Mouse (Mus musculus): Measurements from ENCODE around the gene Krtap19-3. TPM values are rescaled to one million over a fixed set of nuclear protein-coding genes. Genes with fewer than 3 reads are reported as not detected.

Gene Krtap19-3
- not detected in 2 replicates for polyA plus RNA-seq (2016; fragmentation: Nextera tagmentation; extraction: Ambion mirVana)

DNA sequence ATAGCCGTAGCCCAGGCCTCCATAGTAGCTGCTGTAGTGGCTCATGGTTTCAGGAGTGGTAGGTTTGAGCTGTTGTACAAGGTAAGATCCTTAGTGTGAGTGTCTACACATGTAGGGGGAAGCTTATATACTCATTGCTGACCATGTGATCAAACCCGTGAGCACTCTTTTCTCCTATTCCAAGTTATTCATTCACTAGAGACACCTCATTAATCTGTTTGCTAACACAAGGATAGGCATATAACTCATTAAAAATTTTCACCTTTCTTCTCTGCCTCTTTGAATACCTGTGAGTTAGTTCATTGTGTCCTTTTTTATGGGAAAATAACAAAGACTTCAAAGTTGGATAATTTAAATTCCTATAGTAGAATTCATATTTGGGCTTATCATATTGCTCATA lies at the start of gene Krtap19-3:
TSS of gene Krtap19-3 (minus strand) at position 101 of the 400 bp plus-strand sequence.
- no peak within 1 kb of the TSS for H3K4me3 ChIP-seq
- no peaks in the 10 kb centered on the region for H3K4me1 ChIP-seq
- DNase-seq (ENCODE audit: low spot score) = no peak
- 88% methylated on average over 2 of the region's 2 CpGs for WGBS
- H3K9me3 ChIP-seq = no peaks in the 10 kb centered on the region
- H3K27ac ChIP-seq = no peak within 1 kb of the TSS
- H3K36me3 ChIP-seq = no peaks in the 10 kb centered on the region
- H3K27me3 ChIP-seq (ENCODE audit: insufficient read depth, poor library complexity, severe bottlenecking) = no peaks in the 10 kb centered on the region

DNA sequence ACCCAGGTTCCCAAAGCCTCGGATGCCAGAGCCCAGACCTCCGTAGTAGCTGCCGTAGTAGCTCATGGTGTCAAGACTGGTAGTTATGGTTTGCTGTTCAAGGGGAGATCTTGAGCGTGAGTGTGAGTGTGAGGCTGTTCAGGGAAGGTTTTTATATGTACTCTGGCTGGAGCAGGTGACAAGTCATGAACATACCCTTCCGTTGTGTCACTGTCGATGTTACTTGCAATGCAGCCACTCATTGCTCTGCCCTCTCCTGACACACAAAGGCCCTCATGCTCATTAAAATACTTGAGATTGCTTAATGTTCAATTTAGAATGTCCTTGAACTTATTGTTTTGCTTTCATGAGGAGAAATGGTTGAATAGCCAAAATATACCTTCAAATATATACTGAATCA lies 18.5 kb upstream of the Krtap19-3 start, which contains the start of gene Krtap19-5:
TSS of gene Krtap19-5 (minus strand) at position 101 of the 400 bp plus-strand sequence.
- WGBS = 85% methylated on average over 6 of the region's 6 CpGs
- H3K36me3 ChIP-seq = no peaks in the 10 kb centered on the region
- DNase-seq (ENCODE audit: low spot score) = no peak

GRCm38 (mm10) chr16:88886870-88887269 lies 9.0 kb upstream of the Krtap19-3 start:
- no peaks in the 10 kb centered on the region for H3K36me3 ChIP-seq
- no peaks in the 10 kb centered on the region for H3K4me1 ChIP-seq
- H3K27ac ChIP-seq = no peak overlapping the region
- 85% methylated on average over 6 of the region's 6 CpGs for WGBS
- no peak for DNase-seq (ENCODE audit: low spot score)
- no peaks in the 10 kb centered on the region for H3K27me3 ChIP-seq (ENCODE audit: insufficient read depth, poor library complexity, severe bottlenecking)
- no peak overlapping the region for H3K4me3 ChIP-seq
- H3K9me3 ChIP-seq = no peaks in the 10 kb centered on the region

More for the DNA sequence above, 18.5 kb upstream of the Krtap19-3 start, which contains the start of gene Krtap19-5:
- Histone ChIP-seq H3K27me3 (ENCODE audit: insufficient read depth, poor library complexity, severe bottlenecking) (no peaks in the 10 kb centered on the region), H3K27ac (no peak within 1 kb of the TSS), H3K4me1 (no peaks in the 10 kb centered on the region), H3K4me3 (no peak within 1 kb of the TSS), H3K9me3 (no peaks in the 10 kb centered on the region)

DNA sequence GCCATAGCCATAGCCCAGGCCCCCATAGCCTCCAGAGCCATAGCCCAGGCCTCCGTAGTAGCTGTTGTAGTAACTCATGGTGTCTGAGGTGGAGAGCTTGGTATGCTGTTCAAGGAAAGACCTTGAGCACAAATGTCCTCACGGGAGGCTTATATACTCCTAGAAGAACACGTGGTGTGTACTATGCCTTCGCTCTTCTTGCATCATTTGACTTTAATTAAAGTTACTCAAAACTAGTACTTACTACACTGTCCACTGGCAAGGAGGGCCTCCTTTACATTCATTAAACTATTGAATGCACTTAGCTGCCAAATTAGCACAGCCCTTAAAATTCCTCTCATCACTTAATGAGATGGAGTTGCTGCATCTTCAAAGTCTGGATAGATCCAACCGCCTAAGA lies 7.2 kb upstream of the Krtap19-3 start, which contains the start of gene Krtap19-4:
TSS of gene Krtap19-4 (minus strand) at position 101 of the 400 bp plus-strand sequence.
- no peaks in the 10 kb centered on the region for H3K36me3 ChIP-seq
- no peak within 1 kb of the TSS for H3K27ac ChIP-seq
- no peaks in the 10 kb centered on the region for H3K4me1 ChIP-seq
- WGBS = 79% methylated on average over 5 of the region's 5 CpGs
- no peak for DNase-seq (ENCODE audit: low spot score)
- no peaks in the 10 kb centered on the region for H3K27me3 ChIP-seq (ENCODE audit: insufficient read depth, poor library complexity, severe bottlenecking)
- H3K9me3 ChIP-seq = no peaks in the 10 kb centered on the region
- no peak within 1 kb of the TSS for H3K4me3 ChIP-seq

- H3K4me1 ChIP-seq = no peaks in the 10 kb centered on the region
- WGBS = 93% methylated on average over 3 of the region's 3 CpGs
- no peak for DNase-seq (ENCODE audit: low spot score)
Measured at GRCm38 (mm10) chr16:88874169-88874568, 3.7 kb downstream of the Krtap19-3 start, which contains the start of gene Krtap19-2. Gene Krtap19-2 (minus strand): TSS chr16:88874269.

GRCm38 (mm10) chr16:88869311-88869710 lies 8.5 kb downstream of the Krtap19-3 start, which contains the start of gene Krtap19-1:
Gene Krtap19-1 (minus strand): TSS chr16:88869411.
- DNase-seq (ENCODE audit: low spot score) = no peak
- no peaks in the 10 kb centered on the region for H3K27me3 ChIP-seq (ENCODE audit: insufficient read depth, poor library complexity, severe bottlenecking)
- H3K9me3 ChIP-seq = no peaks in the 10 kb centered on the region
- WGBS = 81% methylated on average over 6 of the region's 6 CpGs
- H3K27ac ChIP-seq = no peak within 1 kb of the TSS
- no peaks in the 10 kb centered on the region for H3K4me1 ChIP-seq
- H3K36me3 ChIP-seq = no peaks in the 10 kb centered on the region
- no peak within 1 kb of the TSS for H3K4me3 ChIP-seq

More at GRCm38 (mm10) chr16:88874169-88874568, 3.7 kb downstream of the Krtap19-3 start, which contains the start of gene Krtap19-2:
- H3K27me3 ChIP-seq (ENCODE audit: insufficient read depth, poor library complexity, severe bottlenecking) = no peaks in the 10 kb centered on the region
- no peaks in the 10 kb centered on the region for H3K9me3 ChIP-seq
- no peak within 1 kb of the TSS for H3K4me3 ChIP-seq
- no peaks in the 10 kb centered on the region for H3K36me3 ChIP-seq
- H3K27ac ChIP-seq = no peak within 1 kb of the TSS

DNA sequence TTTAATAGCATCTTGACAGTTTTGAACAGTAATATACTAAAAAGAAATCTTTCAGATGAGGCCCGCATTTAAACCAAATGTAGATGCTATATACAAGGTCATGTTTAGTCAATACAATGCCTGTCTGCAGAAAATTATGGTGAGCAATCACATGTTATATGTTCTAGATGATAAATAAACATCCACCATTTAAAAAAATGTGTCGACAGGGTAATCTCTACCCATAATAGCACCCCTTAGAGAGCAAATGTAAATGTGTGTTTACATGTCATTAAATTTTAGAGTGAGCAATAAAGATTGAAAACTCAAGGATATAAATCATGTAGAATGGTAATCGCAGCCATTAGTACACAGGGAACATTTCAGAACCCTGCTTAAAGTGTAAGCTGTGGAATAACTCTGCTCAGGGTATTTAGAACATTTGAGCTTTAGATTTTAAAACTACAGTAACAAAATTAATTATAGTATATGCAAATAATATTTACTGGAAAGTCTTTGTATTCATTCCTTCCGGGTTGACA lies 12.9 kb downstream of the Krtap19-3 start:
- Histone ChIP-seq H3K27ac (no peak overlapping the region), H3K9me3 (no peaks in the 10 kb centered on the region), H3K4me3 (no peak overlapping the region), H3K36me3 (no peaks in the 10 kb centered on the region), H3K27me3 (ENCODE audit: insufficient read depth, poor library complexity, severe bottlenecking) (no peaks in the 10 kb centered on the region), H3K4me1 (no peaks in the 10 kb centered on the region)
- WGBS = 86% methylated on average over 4 of the region's 4 CpGs
- DNase-seq (ENCODE audit: low spot score) = no peak

DNA sequence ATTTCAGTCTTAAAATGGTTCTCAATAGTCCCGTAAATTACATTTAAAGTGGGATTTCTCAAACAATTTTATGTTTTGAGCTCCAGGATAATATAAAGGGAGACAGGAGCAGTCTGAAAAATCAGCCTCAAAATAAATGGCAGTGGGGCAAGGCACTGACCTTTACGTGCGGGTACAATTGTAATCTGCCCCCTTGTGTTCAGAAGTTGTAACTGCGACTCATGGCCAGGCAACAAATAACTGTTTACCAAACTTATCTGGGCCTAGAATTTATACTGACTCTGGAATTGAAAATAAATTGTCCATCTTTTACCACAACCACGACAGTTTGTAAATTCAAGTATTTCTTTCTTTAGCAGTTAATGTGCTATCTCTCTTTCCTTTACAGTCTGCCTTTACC lies 26.4 kb downstream of the Krtap19-3 start:
- Histone ChIP-seq H3K36me3 (no peaks in the 10 kb centered on the region), H3K9me3 (no peaks in the 10 kb centered on the region), H3K4me1 (no peaks in the 10 kb centered on the region), H3K27ac (no peak overlapping the region), H3K4me3 (no peak overlapping the region), H3K27me3 (ENCODE audit: insufficient read depth, poor library complexity, severe bottlenecking) (no peaks in the 10 kb centered on the region)
- no peak for DNase-seq (ENCODE audit: low spot score)
- 13% methylated on average over 5 of the region's 5 CpGs for WGBS

GRCm38 (mm10) chr16:88848558-88848957 lies 29.3 kb downstream of the Krtap19-3 start:
- DNase-seq (ENCODE audit: low spot score) = no peak
- WGBS = 88% methylated on average over 4 of the region's 4 CpGs

GRCm38 (mm10) chr16:88847363-88847762 lies 30.5 kb downstream of the Krtap19-3 start:
- Histone ChIP-seq H3K4me1 (no peaks in the 10 kb centered on the region), H3K36me3 (no peaks in the 10 kb centered on the region), H3K4me3 (no peak overlapping the region), H3K27me3 (ENCODE audit: insufficient read depth, poor library complexity, severe bottlenecking) (no peaks in the 10 kb centered on the region), H3K9me3 (no peaks in the 10 kb centered on the region), H3K27ac (no peak overlapping the region)
- DNase-seq (ENCODE audit: low spot score) = no peak
- WGBS = 92% methylated on average over 1 of the region's 1 CpGs

More at GRCm38 (mm10) chr16:88848558-88848957, 29.3 kb downstream of the Krtap19-3 start:
- no peak overlapping the region for H3K4me3 ChIP-seq
- H3K27ac ChIP-seq = no peak overlapping the region
- no peaks in the 10 kb centered on the region for H3K36me3 ChIP-seq
- no peaks in the 10 kb centered on the region for H3K9me3 ChIP-seq
- H3K4me1 ChIP-seq = no peaks in the 10 kb centered on the region
- H3K27me3 ChIP-seq (ENCODE audit: insufficient read depth, poor library complexity, severe bottlenecking) = no peaks in the 10 kb centered on the region

Other genes starting within 250 kb of the Krtap19-3 start
- not detected in 2 replicates for gene Krtap26-1, start 230.2 kb downstream of the Krtap19-3 start, polyA plus RNA-seq (2016; fragmentation: Nextera tagmentation; extraction: Ambion mirVana)
- not detected in 2 replicates for gene Krtap27-1, start 206.4 kb downstream of the Krtap19-3 start, polyA plus RNA-seq (2016; fragmentation: Nextera tagmentation; extraction: Ambion mirVana)
- not detected in 2 replicates for gene 2310061N02Rik, start 170.1 kb downstream of the Krtap19-3 start, polyA plus RNA-seq (2016; fragmentation: Nextera tagmentation; extraction: Ambion mirVana)
- gene Krtap13-1, start 149.2 kb downstream of the Krtap19-3 start, polyA plus RNA-seq (2016; fragmentation: Nextera tagmentation; extraction: Ambion mirVana) = not detected in 2 replicates
- not detected in 2 replicates for gene Krtap13, start 126.4 kb downstream of the Krtap19-3 start, polyA plus RNA-seq (2016; fragmentation: Nextera tagmentation; extraction: Ambion mirVana)
- gene 2310034C09Rik, start 119.2 kb downstream of the Krtap19-3 start, polyA plus RNA-seq (2016; fragmentation: Nextera tagmentation; extraction: Ambion mirVana) = not detected in 2 replicates
- gene 2310057N15Rik, start 103.8 kb downstream of the Krtap19-3 start, polyA plus RNA-seq (2016; fragmentation: Nextera tagmentation; extraction: Ambion mirVana) = not detected in 2 replicates
- gene Gm5965, start 100.1 kb downstream of the Krtap19-3 start, polyA plus RNA-seq (2016; fragmentation: Nextera tagmentation; extraction: Ambion mirVana) = not detected in 2 replicates
- not detected in 2 replicates for gene Gm20741, start 65.8 kb downstream of the Krtap19-3 start, polyA plus RNA-seq (2016; fragmentation: Nextera tagmentation; extraction: Ambion mirVana)
- not detected in 2 replicates for gene Krtap15, start 57.8 kb downstream of the Krtap19-3 start, polyA plus RNA-seq (2016; fragmentation: Nextera tagmentation; extraction: Ambion mirVana)
- gene Krtap14, start 51.9 kb downstream of the Krtap19-3 start, polyA plus RNA-seq (2016; fragmentation: Nextera tagmentation; extraction: Ambion mirVana) = not detected in 2 replicates
- not detected in 2 replicates for gene Krtap19-1, start 8.6 kb downstream of the Krtap19-3 start, polyA plus RNA-seq (2016; fragmentation: Nextera tagmentation; extraction: Ambion mirVana)
- gene Krtap19-2, start 3.8 kb downstream of the Krtap19-3 start, polyA plus RNA-seq (2016; fragmentation: Nextera tagmentation; extraction: Ambion mirVana) = not detected in 2 replicates
- gene Krtap19-4, start 7.1 kb upstream of the Krtap19-3 start, polyA plus RNA-seq (2016; fragmentation: Nextera tagmentation; extraction: Ambion mirVana) = not detected in 2 replicates
- gene Krtap19-5, start 18.4 kb upstream of the Krtap19-3 start, polyA plus RNA-seq (2016; fragmentation: Nextera tagmentation; extraction: Ambion mirVana) = not detected in 2 replicates
- not detected in 2 replicates for gene Krtap19-9b, start 54.2 kb upstream of the Krtap19-3 start, polyA plus RNA-seq (2016; fragmentation: Nextera tagmentation; extraction: Ambion mirVana)
- not detected in 2 replicates for gene Krtap16-3, start 84.8 kb upstream of the Krtap19-3 start, polyA plus RNA-seq (2016; fragmentation: Nextera tagmentation; extraction: Ambion mirVana)
- not detected in 2 replicates for gene Krtap22-2, start 132.7 kb upstream of the Krtap19-3 start, polyA plus RNA-seq (2016; fragmentation: Nextera tagmentation; extraction: Ambion mirVana)
- gene Gm10229, start 137.2 kb upstream of the Krtap19-3 start, polyA plus RNA-seq (2016; fragmentation: Nextera tagmentation; extraction: Ambion mirVana) = not detected in 2 replicates
- gene Krtap6-1, start 153.7 kb upstream of the Krtap19-3 start, polyA plus RNA-seq (2016; fragmentation: Nextera tagmentation; extraction: Ambion mirVana) = not detected in 2 replicates
- not detected in 2 replicates for gene Gm10228, start 163.4 kb upstream of the Krtap19-3 start, polyA plus RNA-seq (2016; fragmentation: Nextera tagmentation; extraction: Ambion mirVana)
- gene Krtap6-5, start 169.8 kb upstream of the Krtap19-3 start, polyA plus RNA-seq (2016; fragmentation: Nextera tagmentation; extraction: Ambion mirVana) = not detected in 2 replicates
- gene 1110025L11Rik, start 186.0 kb upstream of the Krtap19-3 start, polyA plus RNA-seq (2016; fragmentation: Nextera tagmentation; extraction: Ambion mirVana) = not detected in 2 replicates
- gene Krtap6-3, start 206.0 kb upstream of the Krtap19-3 start, polyA plus RNA-seq (2016; fragmentation: Nextera tagmentation; extraction: Ambion mirVana) = not detected in 2 replicates